Mouse (Mus musculus) hindbrain, embryonic 15.5 days (tissue): Measurements from ENCODE around the gene Cdk5rap2. TPM values are rescaled to one million over a fixed set of nuclear protein-coding genes. Genes with fewer than 3 reads are reported as not detected.

Experiments used
- ATAC-seq: fragments of 200-750 bp; cut with Nextera tagmentation; 2 replicates; pipeline ENCODE4 v1.8.0; 2017; ENCODE audit warnings: low read depth, moderate number of reproducible peaks, moderate TSS enrichment; ENCODE audit not compliant: low FRiP score
- H3K27ac ChIP-seq: fragments of 300-500 bp; sonication (generic); replicated peaks from 2 replicates; pipeline ENCODE4 v1.5.1; 2015; ENCODE audit warnings: mild to moderate bottlenecking, inconsistent platforms
- H3K27me3 ChIP-seq: fragments of 300-500 bp; sonication (generic); 2 replicates; pipeline ENCODE4 v1.6.1; 2015; ENCODE audit warnings: control low read depth, inconsistent platforms
- H3K36me3 ChIP-seq: fragments of 300-500 bp; sonication (generic); 2 replicates; pipeline ENCODE4 v1.6.1; 2015; ENCODE audit warnings: control low read depth, inconsistent platforms
- H3K4me1 ChIP-seq: fragments of 300-500 bp; sonication (generic); replicated peaks from 2 replicates; pipeline ENCODE4 v1.6.1; 2015; ENCODE audit warnings: control low read depth, inconsistent platforms
- H3K4me2 ChIP-seq: fragments of 300-500 bp; sonication (generic); 2 replicates; pipeline ENCODE4 v1.6.1; 2015; ENCODE audit warnings: moderate library complexity, mild to moderate bottlenecking, inconsistent platforms
- H3K4me3 ChIP-seq: fragments of 300-500 bp; sonication (generic); 2 replicates; pipeline ENCODE4 v1.5.1; 2015; ENCODE audit warnings: mild to moderate bottlenecking, inconsistent platforms
- H3K9ac ChIP-seq: fragments of 300-500 bp; sonication (generic); 2 replicates; pipeline ENCODE4 v1.6.1; 2015; ENCODE audit warnings: inconsistent platforms
- H3K9me3 ChIP-seq: fragments of 300-500 bp; sonication (generic); 2 replicates; pipeline ENCODE4 v1.6.1; 2016; ENCODE audit warnings: control low read depth, inconsistent platforms
- WGBS: fragments of 180-500 bp; shearing (Covaris S2); methylation state at CpG from one replicate; pipeline ENCODE4 v1.1.7; 2015; 5-methylcytosine and 5-hydroxymethylcytosine counted together
- polyA plus RNA-seq: library from polyadenylated mRNA; unstranded; fragments of >200 nt; fragmentation: Nextera tagmentation; extraction: Ambion mirVana; gene quantifications from 2 replicates; pipeline ENCODE4 v1.2.1, GENCODE M21; 2015

Gene Cdk5rap2
- polyA plus RNA-seq, 1 experiment from 2014 or later = 8.9 TPM

DNA sequence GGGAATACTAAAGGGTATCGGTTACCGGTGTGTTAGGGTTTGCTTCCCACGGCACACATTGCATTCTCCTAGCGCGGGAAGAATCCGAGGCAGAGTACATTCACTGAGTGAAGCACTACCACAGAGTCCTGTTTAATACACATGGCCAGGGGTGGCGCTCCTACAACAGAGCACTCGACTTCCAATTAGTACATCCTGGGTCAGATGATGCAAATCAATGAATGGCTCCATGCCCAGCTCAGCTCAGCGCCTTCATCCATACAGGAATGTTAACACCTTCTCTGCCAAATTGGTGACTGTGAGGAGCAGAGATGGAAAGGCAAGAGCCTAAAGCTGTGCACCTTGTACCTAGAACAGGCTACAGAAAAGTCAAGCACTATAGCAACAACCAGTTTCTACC lies 109.1 kb downstream of the Cdk5rap2 start:
- Histone ChIP-seq H3K4me3 (no peak overlapping the region), H3K36me3 (peaks cover 12% of the 10 kb centered on the region), H3K9me3 (no peaks in the 10 kb centered on the region), H3K4me1 (0 out of 2 replicates have a peak, but pooled peaks cover 3% of the 10 kb centered on the region), H3K4me2 (no peak overlapping the region), H3K27me3 (no peaks in the 10 kb centered on the region), H3K27ac (no peak overlapping the region), H3K9ac (no peak overlapping the region)
- WGBS = 74% methylated on average over 9 of the region's 9 CpGs
- ATAC-seq = no peak

DNA sequence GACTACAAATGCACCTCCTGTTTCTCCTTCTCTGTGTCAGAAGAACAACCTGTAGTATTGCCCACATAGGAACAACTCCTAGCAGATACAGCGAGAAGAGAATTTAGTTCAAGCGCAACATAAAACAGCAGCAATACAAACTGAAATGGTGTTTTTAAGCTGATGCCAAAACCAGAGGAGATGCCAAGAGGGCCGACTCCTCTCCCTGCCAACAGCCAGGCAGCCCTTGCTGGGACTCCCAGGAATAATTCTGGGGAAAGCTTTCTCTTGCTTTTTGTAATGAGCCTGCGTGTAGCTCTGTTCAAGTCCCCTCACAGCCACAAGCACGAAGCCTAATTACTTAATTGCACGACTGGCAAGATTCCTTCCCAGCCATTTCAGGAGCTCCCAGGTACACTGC lies 120.9 kb downstream of the Cdk5rap2 start:
- H3K4me3 ChIP-seq = no peak overlapping the region
- H3K27ac ChIP-seq = no peak overlapping the region
- no peaks in the 10 kb centered on the region for H3K27me3 ChIP-seq
- WGBS = 85% methylated on average over 6 of the region's 6 CpGs
- no peak overlapping the region for H3K9ac ChIP-seq
- peaks cover 5% of the 10 kb centered on the region; the same call in 1 of the 2 replicates for H3K36me3 ChIP-seq
- no peak for ATAC-seq
- H3K9me3 ChIP-seq = no peaks in the 10 kb centered on the region
- H3K4me2 ChIP-seq = no peak overlapping the region
- no peaks in the 10 kb centered on the region for H3K4me1 ChIP-seq

DNA sequence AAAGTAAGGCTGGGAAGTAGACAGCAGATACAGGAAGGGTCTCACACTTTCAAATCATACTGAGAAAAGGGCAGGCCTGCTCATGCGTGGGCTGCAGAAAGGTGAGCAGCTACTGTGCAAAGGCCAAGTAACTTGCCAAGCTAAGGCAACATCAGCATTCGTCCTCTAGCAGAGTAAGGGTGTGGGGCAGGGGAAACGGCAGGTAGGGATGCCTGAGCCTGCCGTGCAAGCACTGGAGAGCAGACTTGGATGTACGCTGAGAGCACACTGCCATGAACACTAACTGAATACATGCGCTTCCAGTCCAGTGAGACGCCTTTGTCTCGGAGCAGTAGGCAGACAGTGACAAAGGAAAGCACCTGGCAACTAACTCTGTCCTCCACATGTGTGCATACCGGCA lies 127.1 kb downstream of the Cdk5rap2 start:
- no peak overlapping the region for H3K27ac ChIP-seq
- H3K9ac ChIP-seq = no peak overlapping the region
- H3K9me3 ChIP-seq = no peaks in the 10 kb centered on the region
- 87% methylated on average over 9 of the region's 9 CpGs for WGBS
- H3K27me3 ChIP-seq = no peaks in the 10 kb centered on the region
- H3K4me3 ChIP-seq = no peak overlapping the region
- no peak for ATAC-seq
- H3K4me1 ChIP-seq = no peaks in the 10 kb centered on the region
- no peak overlapping the region for H3K4me2 ChIP-seq
- H3K36me3 ChIP-seq = peaks cover 8% of the 10 kb centered on the region; the same call in 1 of the 2 replicates

DNA sequence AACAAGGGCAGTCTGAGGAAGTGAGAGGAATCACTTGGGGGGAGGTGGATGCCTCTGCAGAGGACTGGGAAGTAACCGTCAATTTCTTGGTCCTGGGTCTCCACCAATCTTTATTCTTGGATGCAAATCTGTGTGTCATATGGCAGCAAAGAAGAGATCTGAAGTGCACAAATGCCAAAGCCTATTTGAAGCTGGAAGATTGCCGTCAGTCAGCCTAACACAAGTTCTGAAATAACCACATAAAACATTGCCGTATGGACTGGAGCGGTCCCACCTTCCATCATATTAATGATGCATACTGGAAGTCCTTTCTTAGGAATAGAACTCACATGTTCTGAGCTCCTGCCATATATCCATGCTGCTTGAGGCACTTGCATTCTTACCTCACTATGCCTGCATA lies 131.4 kb downstream of the Cdk5rap2 start:
- H3K27ac ChIP-seq = no peak overlapping the region
- no peak overlapping the region for H3K4me3 ChIP-seq
- no peak for ATAC-seq
- WGBS = 91% methylated on average over 4 of the region's 4 CpGs
- 0 out of 2 replicates have a peak, but pooled peaks cover 3% of the 10 kb centered on the region for H3K36me3 ChIP-seq
- no peaks in the 10 kb centered on the region for H3K27me3 ChIP-seq
- no peaks in the 10 kb centered on the region for H3K4me1 ChIP-seq
- H3K9me3 ChIP-seq = no peaks in the 10 kb centered on the region
- H3K9ac ChIP-seq = no peak overlapping the region
- H3K4me2 ChIP-seq = no peak overlapping the region

DNA sequence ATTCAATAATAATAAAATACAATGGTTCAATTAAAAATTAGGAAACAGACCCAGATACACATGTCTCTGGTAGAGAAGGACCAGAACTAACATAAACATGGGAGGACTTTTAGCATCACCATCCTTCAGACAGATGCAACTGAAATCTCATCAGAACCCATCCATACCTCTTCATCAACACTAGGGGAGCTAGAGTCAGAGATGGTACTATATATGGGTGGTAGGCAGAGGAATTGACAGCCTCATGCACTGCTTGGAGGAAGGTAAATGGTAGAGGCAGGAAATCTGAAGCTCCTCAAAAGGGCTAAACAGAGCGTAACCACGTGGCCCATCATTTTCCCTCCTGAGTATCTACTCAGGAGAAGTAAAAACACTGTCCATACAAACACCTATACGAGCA lies 132.2 kb downstream of the Cdk5rap2 start:
- Histone ChIP-seq H3K9ac (no peak overlapping the region), H3K4me2 (no peak overlapping the region), H3K4me1 (no peaks in the 10 kb centered on the region), H3K27me3 (no peaks in the 10 kb centered on the region), H3K27ac (no peak overlapping the region), H3K36me3 (0 out of 2 replicates have a peak, but pooled peaks cover 3% of the 10 kb centered on the region), H3K9me3 (no peaks in the 10 kb centered on the region), H3K4me3 (no peak overlapping the region)
- ATAC-seq = no peak
- WGBS = 94% methylated on average over 3 of the region's 3 CpGs

DNA sequence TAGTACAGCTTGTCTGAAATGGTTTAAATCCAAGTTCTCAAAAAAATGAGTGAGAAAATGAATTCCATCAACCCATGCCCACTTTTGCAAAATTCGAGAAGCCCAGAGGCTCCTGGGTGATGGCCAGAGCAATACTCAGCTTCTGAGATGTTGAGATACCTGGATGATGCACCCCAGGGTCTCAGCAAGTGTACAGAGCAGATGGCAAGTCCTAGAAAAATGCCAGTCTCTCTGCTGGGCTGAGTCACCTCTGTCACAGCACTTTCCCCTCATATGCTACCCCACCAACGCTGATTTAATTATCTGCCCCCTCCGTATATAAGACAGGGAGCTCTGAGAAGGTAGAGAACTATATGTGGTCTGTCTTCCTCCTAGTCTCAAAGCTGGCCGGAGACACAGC lies 137.3 kb downstream of the Cdk5rap2 start:
- H3K36me3 ChIP-seq = peaks cover 10% of the 10 kb centered on the region; the same call in 1 of the 2 replicates
- no peaks in the 10 kb centered on the region for H3K27me3 ChIP-seq
- H3K4me1 ChIP-seq = no peaks in the 10 kb centered on the region
- 89% methylated on average over 4 of the region's 4 CpGs for WGBS
- no peak for ATAC-seq
- H3K27ac ChIP-seq = no peak overlapping the region
- no peak overlapping the region for H3K4me3 ChIP-seq
- no peaks in the 10 kb centered on the region for H3K9me3 ChIP-seq
- no peak overlapping the region for H3K4me2 ChIP-seq
- no peak overlapping the region for H3K9ac ChIP-seq

DNA sequence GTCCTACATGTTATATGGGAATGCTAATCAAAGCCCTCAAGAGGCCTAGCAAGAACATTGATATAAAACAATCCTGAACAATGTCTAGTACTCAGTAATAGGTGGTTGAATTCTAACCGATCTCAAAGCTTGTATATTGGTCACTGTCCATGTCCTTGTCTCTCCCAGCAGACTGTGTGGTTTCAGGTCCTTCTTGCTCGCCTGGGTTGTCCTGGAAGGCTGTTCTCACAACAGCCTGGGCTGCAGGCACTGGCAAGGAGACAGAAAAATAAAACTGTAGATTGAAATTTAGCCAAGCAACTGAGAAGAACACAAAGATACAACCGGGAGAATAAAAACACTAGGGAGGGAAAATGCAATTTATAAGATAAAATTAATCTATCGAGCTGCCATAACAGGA lies 137.7 kb downstream of the Cdk5rap2 start:
- H3K36me3 ChIP-seq = peaks cover 10% of the 10 kb centered on the region; the same call in 1 of the 2 replicates
- no peaks in the 10 kb centered on the region for H3K4me1 ChIP-seq
- H3K27ac ChIP-seq = no peak overlapping the region
- no peaks in the 10 kb centered on the region for H3K27me3 ChIP-seq
- no peak overlapping the region for H3K4me2 ChIP-seq
- no peaks in the 10 kb centered on the region for H3K9me3 ChIP-seq
- no peak overlapping the region for H3K4me3 ChIP-seq
- no peak for ATAC-seq
- 91% methylated on average over 4 of the region's 4 CpGs for WGBS
- H3K9ac ChIP-seq = no peak overlapping the region

DNA sequence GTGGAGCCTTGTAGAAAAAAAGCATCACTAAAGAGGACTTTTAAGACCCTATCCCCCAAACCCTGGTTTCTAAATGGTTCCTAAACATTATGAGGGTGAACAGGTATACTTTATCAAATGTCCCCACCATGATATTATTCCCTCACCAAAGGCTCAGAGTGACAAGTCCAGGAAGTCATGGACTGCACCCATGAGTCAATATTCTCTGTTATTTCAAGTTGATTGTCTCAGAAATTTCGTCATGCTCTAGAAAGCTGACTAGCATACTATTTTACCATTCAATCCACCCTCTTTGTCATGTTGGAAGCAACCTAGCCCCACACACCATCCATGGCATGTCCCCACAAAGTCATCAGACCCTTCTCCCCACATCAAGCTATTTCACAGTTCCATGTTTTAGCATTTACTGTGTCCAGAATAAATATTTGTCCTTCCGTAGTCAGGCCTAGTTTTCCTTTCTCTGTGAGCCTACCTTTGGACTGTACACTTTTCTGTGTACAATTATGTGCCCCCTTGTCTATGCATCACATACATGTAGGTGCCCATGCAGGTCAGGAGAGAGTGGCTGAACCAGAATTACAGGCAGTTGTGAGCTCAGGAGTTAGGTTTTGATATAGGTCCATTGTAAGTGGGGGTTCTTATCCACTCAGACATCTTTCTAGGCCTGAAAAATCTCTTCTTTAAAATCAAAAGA lies 142.9 kb downstream of the Cdk5rap2 start:
- no peak overlapping the region for H3K4me3 ChIP-seq
- no peak overlapping the region for H3K9ac ChIP-seq
- no peak overlapping the region for H3K4me2 ChIP-seq
- H3K9me3 ChIP-seq = no peaks in the 10 kb centered on the region
- WGBS = 86% methylated on average over 2 of the region's 2 CpGs
- no peaks in the 10 kb centered on the region for H3K4me1 ChIP-seq
- peaks cover 20% of the 10 kb centered on the region; the same call in 1 of the 2 replicates for H3K36me3 ChIP-seq
- no peaks in the 10 kb centered on the region for H3K27me3 ChIP-seq
- no peak overlapping the region for H3K27ac ChIP-seq
- no peak for ATAC-seq

DNA sequence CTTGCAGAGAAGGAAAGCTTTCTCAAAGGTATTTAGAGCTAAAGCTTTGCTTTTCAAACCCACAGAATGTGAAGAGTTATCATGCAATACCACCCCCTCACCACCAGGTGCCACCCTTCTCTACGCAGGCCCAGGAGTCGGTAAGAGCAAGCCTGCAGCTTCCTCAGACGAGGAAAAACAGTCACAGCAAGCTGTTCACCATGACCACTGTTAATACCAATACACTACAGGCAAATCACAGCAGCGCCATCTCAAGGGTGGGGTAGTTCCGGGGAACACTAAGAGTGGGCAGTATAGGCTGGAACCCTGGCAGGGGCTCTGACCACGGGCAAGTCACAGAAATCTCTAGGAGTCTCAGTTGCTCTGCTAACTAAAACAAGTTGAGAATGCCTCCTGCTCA lies 145.0 kb downstream of the Cdk5rap2 start:
- no peak overlapping the region for H3K27ac ChIP-seq
- H3K4me2 ChIP-seq = no peak overlapping the region
- no peak overlapping the region for H3K9ac ChIP-seq
- H3K4me1 ChIP-seq = no peaks in the 10 kb centered on the region
- H3K36me3 ChIP-seq = peaks cover 13% of the 10 kb centered on the region; the same call in 1 of the 2 replicates
- no peaks in the 10 kb centered on the region for H3K27me3 ChIP-seq
- 65% methylated on average over 6 of the region's 6 CpGs for WGBS
- no peak for ATAC-seq
- H3K9me3 ChIP-seq = no peaks in the 10 kb centered on the region
- no peak overlapping the region for H3K4me3 ChIP-seq

DNA sequence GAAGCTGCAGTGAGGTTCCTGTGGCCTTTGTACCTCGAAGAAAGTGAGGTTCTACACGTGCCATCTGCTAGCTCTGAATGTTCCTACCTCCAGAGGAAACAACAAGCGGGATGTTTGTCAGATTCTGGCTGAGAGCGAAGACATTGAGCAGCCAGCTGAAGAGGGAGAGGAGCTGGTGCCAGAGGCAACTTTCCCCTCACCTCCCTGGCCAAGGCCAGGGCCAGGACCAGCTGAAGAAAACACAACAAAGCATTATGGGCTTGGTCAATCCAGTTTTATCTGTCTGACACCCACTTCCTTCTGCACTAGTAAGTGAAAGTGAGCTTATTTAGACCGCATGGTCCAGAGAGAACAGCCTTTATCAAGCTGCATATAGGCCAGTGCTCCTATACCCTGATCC lies 147.4 kb downstream of the Cdk5rap2 start:
- peaks cover 11% of the 10 kb centered on the region; the same call in 1 of the 2 replicates for H3K36me3 ChIP-seq
- ATAC-seq = no peak
- no peaks in the 10 kb centered on the region for H3K9me3 ChIP-seq
- H3K4me3 ChIP-seq = no peak overlapping the region
- peaks cover 18% of the 10 kb centered on the region for H3K4me1 ChIP-seq
- H3K27me3 ChIP-seq = no peaks in the 10 kb centered on the region
- no peak overlapping the region for H3K27ac ChIP-seq
- no peak overlapping the region for H3K4me2 ChIP-seq
- WGBS = 84% methylated on average over 5 of the region's 5 CpGs
- no peak overlapping the region for H3K9ac ChIP-seq

DNA sequence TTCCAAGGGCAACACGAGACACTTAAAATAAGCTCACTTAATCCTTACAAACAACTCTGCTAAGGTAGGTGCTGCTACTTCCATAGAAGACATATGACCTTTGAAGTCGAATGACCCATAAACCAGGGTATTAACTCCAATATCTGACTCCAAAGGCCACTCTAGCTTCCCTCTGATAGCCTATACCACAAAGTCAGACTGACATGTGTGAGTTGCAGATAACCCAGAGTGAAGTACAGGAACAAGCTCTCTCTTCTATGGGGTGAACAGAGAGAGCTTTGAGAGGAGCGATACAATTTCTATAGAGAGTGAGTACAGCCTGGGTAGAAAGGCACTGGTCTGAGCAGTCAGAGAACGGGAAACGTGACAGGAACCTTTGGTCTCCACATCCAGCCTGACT lies 148.9 kb downstream of the Cdk5rap2 start:
- no peak overlapping the region for H3K4me2 ChIP-seq
- no peaks in the 10 kb centered on the region for H3K27me3 ChIP-seq
- WGBS = 93% methylated on average over 5 of the region's 5 CpGs
- no peak for ATAC-seq
- H3K36me3 ChIP-seq = peaks cover 14% of the 10 kb centered on the region; the same call in 1 of the 2 replicates
- peaks cover 18% of the 10 kb centered on the region for H3K4me1 ChIP-seq
- H3K9ac ChIP-seq = no peak overlapping the region
- H3K4me3 ChIP-seq = no peak overlapping the region
- H3K9me3 ChIP-seq = no peaks in the 10 kb centered on the region
- no peak overlapping the region for H3K27ac ChIP-seq

DNA sequence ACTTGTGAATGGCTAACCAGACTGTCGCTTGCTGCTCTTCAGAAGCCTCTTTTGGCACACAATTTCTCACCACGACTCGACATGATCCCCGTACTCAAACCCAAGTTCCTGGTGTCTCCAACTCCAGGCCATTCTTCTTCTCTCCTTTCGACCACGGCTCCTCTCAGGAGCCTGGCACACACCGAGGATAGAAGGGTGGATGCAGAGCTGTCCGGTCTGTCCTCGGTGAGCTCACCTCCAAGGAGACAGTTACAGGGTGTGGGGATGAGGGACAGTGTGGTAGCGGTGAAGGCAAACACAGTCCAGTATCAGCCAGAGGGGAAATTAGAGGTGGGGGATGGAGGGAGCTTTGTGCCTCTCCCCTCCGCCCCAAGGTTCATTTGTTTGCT lies 149.8 kb downstream of the Cdk5rap2 start:
- 87% methylated on average over 11 of the region's 11 CpGs for WGBS
- no peaks in the 10 kb centered on the region for H3K27me3 ChIP-seq
- peaks cover 11% of the 10 kb centered on the region; the same call in 1 of the 2 replicates for H3K36me3 ChIP-seq
- no peaks in the 10 kb centered on the region for H3K9me3 ChIP-seq
- H3K4me1 ChIP-seq = peaks cover 18% of the 10 kb centered on the region
- H3K27ac ChIP-seq = no peak overlapping the region
- H3K4me2 ChIP-seq = no peak overlapping the region
- no peak overlapping the region for H3K4me3 ChIP-seq
- no peak overlapping the region for H3K9ac ChIP-seq
- no peak for ATAC-seq
